Mouse (Mus musculus): ENCODE results near the gene Parn.

DNA sequence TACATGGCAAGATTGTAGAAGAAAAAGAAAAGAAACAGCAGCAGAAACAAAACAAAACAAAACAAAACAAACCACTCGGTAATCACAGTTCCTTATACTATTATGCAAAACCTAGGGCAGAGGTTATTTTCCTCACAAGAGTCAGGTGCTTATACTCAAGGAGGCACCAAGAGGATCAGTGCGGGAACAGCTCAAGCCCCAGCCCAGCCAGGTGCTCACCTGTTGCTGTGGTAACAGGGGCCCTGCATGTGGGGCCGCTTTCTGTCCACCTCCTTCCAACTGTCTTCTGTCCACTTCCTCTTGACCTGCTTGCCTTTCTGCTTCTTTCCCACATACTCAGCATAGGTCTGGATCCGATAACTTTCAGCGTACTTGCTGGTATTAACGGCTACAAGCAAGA is 101.6 kb downstream of the Parn start:
- TF ChIP-seq CTCF (IDR thresholded peaks at IDR 0.05; ENCODE audit: low read depth) (no peak), EP300 (IDR thresholded peaks at IDR 0.05; ENCODE audit: low read depth) (no peak)
